Mouse (Mus musculus) CH12.LX (cell line): Measurements from ENCODE around the gene Tmem164. TPM values are rescaled to one million over a fixed set of nuclear protein-coding genes. Genes with fewer than 3 reads are reported as not detected.

Experiments used
- DNase-seq: peaks from one replicate; pipeline ENCODE4 v3.0.0-alpha.2; 2013; ENCODE audit errors: extremely low read depth
- H3K27ac ChIP-seq: 2 replicates; pipeline ENCODE4 v1.5.1; 2012; ENCODE audit warnings: low read depth, mild to moderate bottlenecking, control low read depth, moderate library complexity; ENCODE audit not compliant: insufficient read depth
- H3K27me3 ChIP-seq: replicated peaks from 2 replicates; pipeline ENCODE3; 2012; ENCODE audit warnings: inconsistent platforms
- H3K36me3 ChIP-seq, 2 experiments: replicated peaks in 1 of 2; 2 replicates each; pipeline versions ENCODE3 to v1.6.1; 2012; ENCODE audit warnings: inconsistent platforms in 1 of 2, low read length in 1 of 2, mild to moderate bottlenecking in 1 of 2, mixed read lengths in 1 of 2, moderate library complexity in 1 of 2; ENCODE audit not compliant: control insufficient read depth in 1 of 2, insufficient read depth in 1 of 2
- H3K4me1 ChIP-seq, 2 experiments: 2 replicates each; pipeline ENCODE4 v1.6.1; 2012; ENCODE audit warnings: inconsistent platforms in 1 of 2, moderate library complexity in 1 of 2; ENCODE audit not compliant: insufficient read depth in 2 of 2, control insufficient read depth in 1 of 2
- H3K4me2 ChIP-seq: 2 replicates; pipeline ENCODE4 v1.6.1; 2012; ENCODE audit warnings: low read depth, mild to moderate bottlenecking, control low read depth; ENCODE audit not compliant: poor library complexity, insufficient read depth, severe bottlenecking
- H3K4me3 ChIP-seq, 3 experiments: fragments of 150-350 bp in 1 of 3; sonication (generic) in 1 of 3; replicated peaks in 1 of 3; 2 replicates each; pipeline versions ENCODE3 to v1.5.1; 2011 to 2012; ENCODE audit warnings: low read depth in 2 of 3, low read length in 2 of 3, mild to moderate bottlenecking in 2 of 3, moderate library complexity in 2 of 3, control low read depth in 1 of 3, improper control_type of control experiment in 1 of 3, inconsistent platforms in 1 of 3, mixed read lengths in 1 of 3; ENCODE audit not compliant: poor library complexity in 1 of 3
- H3K79me2 ChIP-seq: replicated peaks from 2 replicates; pipeline ENCODE4 v1.6.1; 2012; ENCODE audit warnings: mild to moderate bottlenecking, moderate library complexity; ENCODE audit not compliant: control insufficient read depth, poor library complexity, insufficient read depth, severe bottlenecking; ENCODE audit errors: extremely low read depth
- H3K9ac ChIP-seq: 2 replicates; pipeline ENCODE4 v1.6.1; 2012; ENCODE audit warnings: low read depth, mild to moderate bottlenecking, control low read depth, moderate library complexity; ENCODE audit not compliant: insufficient read depth
- H3K9me3 ChIP-seq: replicated peaks from 2 replicates; pipeline ENCODE3; 2012; ENCODE audit warnings: low read length, inconsistent platforms, mixed read lengths
- BHLHE40 ChIP-seq: IDR thresholded peaks from 2 replicates; pipeline ENCODE4 v1.6.1; 2011; ENCODE audit warnings: mild to moderate bottlenecking, low read depth, low read length, improper control_type of control experiment
- CHD1 ChIP-seq: IDR thresholded peaks from 2 replicates; pipeline ENCODE4 v1.6.1; 2012; ENCODE audit warnings: low read depth, low read length, improper control_type of control experiment, inconsistent platforms
- CHD2 ChIP-seq: IDR thresholded peaks from 2 replicates; pipeline ENCODE4 v1.6.1; 2011; ENCODE audit warnings: low read length, improper control_type of control experiment
- CTCF ChIP-seq, 2 experiments: IDR thresholded peaks in 1 of 2; conservative IDR thresholded peaks in 1 of 2; 2 replicates each; pipeline ENCODE4 v1.5.1; 2011 to 2012; ENCODE audit warnings: low read depth in 2 of 2, low read length in 2 of 2, improper control_type of control experiment in 1 of 2, inconsistent platforms in 1 of 2, mild to moderate bottlenecking in 1 of 2, moderate library complexity in 1 of 2
- E2F4 ChIP-seq: IDR thresholded peaks from 2 replicates; pipeline ENCODE4 v1.6.1; 2011; ENCODE audit warnings: low read depth, low read length, improper control_type of control experiment; ENCODE audit not compliant: insufficient replicate concordance
- ELF1 ChIP-seq: IDR thresholded peaks from 2 replicates; pipeline ENCODE4 v1.6.1; 2014; ENCODE audit warnings: low read depth, mild to moderate bottlenecking, inconsistent platforms, low read length, improper control_type of control experiment
- EP300 ChIP-seq: IDR thresholded peaks from 2 replicates; pipeline ENCODE4 v1.6.1; 2011; ENCODE audit warnings: low read length, improper control_type of control experiment
- ETS1 ChIP-seq: conservative IDR thresholded peaks from 2 replicates; pipeline ENCODE4 v1.6.1; 2012; ENCODE audit warnings: low read depth, mild to moderate bottlenecking, inconsistent platforms, low read length, improper control_type of control experiment, moderate library complexity
- GABPA ChIP-seq: IDR thresholded peaks from 2 replicates; pipeline ENCODE4 v1.6.1; 2012; ENCODE audit warnings: low read depth, low read length, improper control_type of control experiment, inconsistent platforms; ENCODE audit not compliant: insufficient replicate concordance
- HCFC1 ChIP-seq: IDR thresholded peaks from 2 replicates; pipeline ENCODE4 v1.6.1; 2012; ENCODE audit warnings: low read depth, mild to moderate bottlenecking, inconsistent platforms, low read length, improper control_type of control experiment
- IRF4 ChIP-seq: IDR thresholded peaks from 2 replicates; pipeline ENCODE4 v1.6.1; 2014; ENCODE audit warnings: low read depth, mild to moderate bottlenecking, inconsistent platforms, low read length, improper control_type of control experiment
- JUND ChIP-seq: conservative IDR thresholded peaks from 2 replicates; pipeline ENCODE4 v1.6.1; 2011; ENCODE audit warnings: low read depth, low read length, improper control_type of control experiment
- MAX ChIP-seq: IDR thresholded peaks from 2 replicates; pipeline ENCODE4 v1.6.1; 2011; ENCODE audit warnings: low read length, improper control_type of control experiment
- MAZ ChIP-seq: IDR thresholded peaks from 2 replicates; pipeline ENCODE4 v1.6.1; 2012; ENCODE audit warnings: low read depth, mild to moderate bottlenecking, inconsistent platforms, low read length, improper control_type of control experiment, moderate library complexity
- MXI1 ChIP-seq: IDR thresholded peaks from 2 replicates; pipeline ENCODE4 v1.6.1; 2011; ENCODE audit warnings: mild to moderate bottlenecking, low read depth, low read length, improper control_type of control experiment
- MYC ChIP-seq: IDR thresholded peaks from 2 replicates; pipeline ENCODE4 v1.6.1; 2011; ENCODE audit warnings: low read depth, mild to moderate bottlenecking, improper control_type of control experiment, low read length
- NELFE ChIP-seq: IDR thresholded peaks from 2 replicates; pipeline ENCODE4 v1.6.1; 2011; ENCODE audit warnings: low read depth, low read length, improper control_type of control experiment
- NRF1 ChIP-seq: IDR thresholded peaks from 2 replicates; pipeline ENCODE4 v1.6.1; 2014; ENCODE audit warnings: low read depth, mild to moderate bottlenecking, inconsistent platforms, low read length, improper control_type of control experiment, moderate library complexity
- POLR2A ChIP-seq: IDR thresholded peaks from 2 replicates; pipeline ENCODE4 v1.6.1; 2011; ENCODE audit warnings: low read depth, mild to moderate bottlenecking, improper control_type of control experiment, low read length
- POLR2AphosphoS2 ChIP-seq: IDR thresholded peaks from 2 replicates; pipeline ENCODE4 v1.6.1; 2011; ENCODE audit warnings: low read depth, low read length, improper control_type of control experiment
- RAD21 ChIP-seq: IDR thresholded peaks from 2 replicates; pipeline ENCODE4 v1.6.1; 2011; ENCODE audit warnings: low read depth, mild to moderate bottlenecking, low read length, improper control_type of control experiment, moderate library complexity
- RCOR1 ChIP-seq: conservative IDR thresholded peaks from 2 replicates; pipeline ENCODE4 v1.6.1; 2012; ENCODE audit warnings: low read depth, mild to moderate bottlenecking, inconsistent platforms, low read length, improper control_type of control experiment
- SIN3A ChIP-seq: IDR thresholded peaks from 2 replicates; pipeline ENCODE4 v1.6.1; 2012; ENCODE audit warnings: low read length, improper control_type of control experiment, inconsistent platforms
- UBTF ChIP-seq: IDR thresholded peaks from 2 replicates; pipeline ENCODE4 v1.6.1; 2012; ENCODE audit warnings: low read depth, mild to moderate bottlenecking, inconsistent platforms, low read length, improper control_type of control experiment, moderate library complexity
- USF2 ChIP-seq: conservative IDR thresholded peaks from 2 replicates; pipeline ENCODE4 v1.6.1; 2011; ENCODE audit warnings: low read depth, low read length, improper control_type of control experiment
- ZC3H11A ChIP-seq: IDR thresholded peaks from 2 replicates; pipeline ENCODE4 v1.6.1; 2012; ENCODE audit warnings: low read depth, mild to moderate bottlenecking, inconsistent platforms, low read length, improper control_type of control experiment
- ZKSCAN1 ChIP-seq: IDR thresholded peaks from 2 replicates; pipeline ENCODE4 v1.6.1; 2012; ENCODE audit warnings: low read depth, inconsistent platforms, low read length, improper control_type of control experiment, borderline replicate concordance
- ZNF384 ChIP-seq: IDR thresholded peaks from 2 replicates; pipeline ENCODE4 v1.6.1; 2012; ENCODE audit warnings: low read depth, low read length, improper control_type of control experiment, inconsistent platforms
- dilution Hi-C: fragments of 300-500 bp; cut with MboI; formaldehyde crosslinking; loops from 2 replicates; pipeline ENCODE4 v1.14.3; 2020; ENCODE audit warnings: low sequenced_read_pairs; ENCODE audit not compliant: extremely low pct_unique_long_range_greater_than_20kb, extremely low pct_ligation_motif_present
- in situ Hi-C: fragments of 300-500 bp; cut with MboI; formaldehyde crosslinking; loops from 3 replicates; pipeline ENCODE4 v1.14.3; 2019; ENCODE audit warnings: low sequenced_read_pairs, low pct_ligation_motif_present, low pct_unique_long_range_greater_than_20kb, mixed read lengths
- polyA plus RNA-seq: library from polyadenylated mRNA; unstranded; fragments of >175 nt; gene quantifications from 2 replicates; pipeline ENCODE4 v1.2.1, GENCODE M21; 2012; ENCODE audit warnings: low read depth; ENCODE audit not compliant: insufficient read length
- total RNA-seq, 2 experiments: library from RNA; depleted of rRNA; stranded (reverse); fragments of 300-350 nt in 1 of 2; fragments of >200 nt in 1 of 2; gene quantifications; 2 replicates each; pipeline ENCODE4 v1.2.3; 2012 to 2014

The Tmem164 gene
- total and polyA plus RNA-seq, 3 experiments: 19.2 to 22.7 (median 21.5) TPM

- no peak overlapping the region for H3K9ac ChIP-seq
- DNase-seq: no peak
- no peak overlapping the region for H3K4me2 ChIP-seq
- H3K36me3 ChIP-seq: no peaks in the 10 kb centered on the region
- dilution Hi-C loops (no loop called here), in situ Hi-C loops (no loop called here)
- no peaks in the 10 kb centered on the region for H3K27me3 ChIP-seq
- no peaks in the 10 kb centered on the region for H3K4me1 ChIP-seq
- no peak overlapping the region for H3K4me3 ChIP-seq
- H3K9me3 ChIP-seq: no peaks in the 10 kb centered on the region
- H3K27ac ChIP-seq: no peak overlapping the region
- H3K79me2 ChIP-seq: no peaks in the 10 kb centered on the region
- TF ChIP-seq MAZ: no peak
- TF ChIP-seq EP300: no peak
- no peak for TF ChIP-seq ZNF384
- no peak for TF ChIP-seq IRF4
- no peak for TF ChIP-seq JUND
- no peak for TF ChIP-seq NELFE
- no peak for TF ChIP-seq RCOR1
- no peak for TF ChIP-seq ZC3H11A
- no peak for TF ChIP-seq CHD2
- no peak for TF ChIP-seq SIN3A
- TF ChIP-seq USF2: no peak
- no peak for TF ChIP-seq GABPA
- TF ChIP-seq ELF1: no peak
- no peak for TF ChIP-seq MAX
- TF ChIP-seq POLR2A: no peak
- no peak for TF ChIP-seq MYC
- TF ChIP-seq RAD21: no peak
- TF ChIP-seq POLR2AphosphoS2: no peak
These were observed 188.6 kb downstream of the Tmem164 start for GRCm38 (mm10) chrX:142869844-142870243.

GRCm38 (mm10) chrX:142882255-142882654 lies 201.0 kb downstream of the Tmem164 start:
- Histone ChIP-seq H3K27me3 (no peaks in the 10 kb centered on the region), H3K9ac (no peak overlapping the region), H3K36me3 (no peaks in the 10 kb centered on the region), H3K79me2 (no peaks in the 10 kb centered on the region), H3K27ac (no peak overlapping the region), H3K4me1 (no peaks in the 10 kb centered on the region; a peak in 1 of 4 replicates), H3K4me3 (no peak overlapping the region), H3K9me3 (no peaks in the 10 kb centered on the region)
- no peak for DNase-seq
- in situ Hi-C loops: no loop called here
- dilution Hi-C loops: no loop called here
- no peak for TF ChIP-seq NRF1
- no peak for TF ChIP-seq ETS1
- no peak for TF ChIP-seq ZC3H11A
- no peak for TF ChIP-seq SIN3A
- no peak for TF ChIP-seq MAZ
- TF ChIP-seq BHLHE40: no peak
- no peak for TF ChIP-seq CHD1
- no peak for TF ChIP-seq CTCF (conservative IDR thresholded peaks at IDR 0.05 in 1 of 2, IDR thresholded peaks at IDR 0.05 in 1 of 2; ENCODE audit: low read depth in 2 of 2, low read length in 2 of 2)
- no peak for TF ChIP-seq MYC
- no peak for TF ChIP-seq RCOR1
- TF ChIP-seq GABPA: no peak
- no peak for TF ChIP-seq MAX
- TF ChIP-seq ZKSCAN1: no peak
- TF ChIP-seq MXI1: no peak
- TF ChIP-seq E2F4: no peak
- no peak for TF ChIP-seq HCFC1
- TF ChIP-seq CHD2: no peak
- no peak for TF ChIP-seq JUND
- no peak for TF ChIP-seq UBTF
- TF ChIP-seq, all 38 proteins: peak for 0
- H3K4me2 ChIP-seq: no peak overlapping the region
